Mouse (Mus musculus) frontal cortex, postnatal 14 days (tissue): Measurements from ENCODE around the gene Rnf151.
"Not testable (repeated sequence)": the region's sequence is repeated elsewhere in the genome, so short reads cannot be mapped to it uniquely, and the experiment has no call there.

Source experiments
- DNase-seq, 2 experiments: peaks; one replicate each; pipeline ENCODE4 v3.0.0; 2022; ENCODE audit warnings: low spot score in 2 of 2

Gene Rnf151

DNA sequence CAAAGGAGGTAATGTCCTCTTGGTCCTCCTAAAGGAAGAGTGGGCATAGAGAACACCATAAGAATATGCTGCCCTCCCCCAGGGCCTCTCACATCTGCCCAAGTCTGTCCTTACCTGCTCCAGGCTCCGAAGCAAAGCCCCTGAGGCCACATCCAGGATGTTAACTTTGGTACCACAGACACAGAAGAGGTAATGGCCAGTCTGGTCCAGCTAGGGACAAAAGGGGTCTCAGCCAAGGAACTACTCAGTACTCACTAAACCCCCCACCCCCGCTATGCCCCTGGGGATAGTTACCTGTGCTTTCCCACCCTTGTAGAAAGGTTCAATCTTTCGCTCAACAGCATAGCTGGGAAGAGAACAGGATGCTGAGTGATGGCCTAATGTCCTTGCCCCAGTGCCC, 12.0 kb downstream of the Rnf151 start:
- no peak for DNase-seq

DNA sequence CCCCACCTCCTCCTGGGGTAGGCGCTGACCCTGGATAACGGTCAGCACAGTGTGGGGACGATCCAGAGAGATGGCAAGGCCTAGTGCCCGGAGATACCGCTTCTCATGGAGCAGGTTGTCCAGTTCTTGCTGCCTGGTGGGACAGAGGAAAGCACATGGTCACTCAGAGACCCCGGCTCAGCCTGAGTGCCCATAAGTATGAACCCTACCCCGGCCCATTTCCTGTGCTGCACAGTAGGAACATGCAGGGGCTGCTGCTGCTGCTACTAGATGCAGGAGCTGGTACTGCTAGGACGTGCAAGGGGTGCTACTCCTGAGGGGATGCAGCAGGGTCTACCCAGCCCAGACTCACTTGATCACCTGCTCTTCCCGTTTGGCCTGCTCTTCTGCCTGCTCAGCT, 16.6 kb downstream of the Rnf151 start:
- no peak for DNase-seq

DNA sequence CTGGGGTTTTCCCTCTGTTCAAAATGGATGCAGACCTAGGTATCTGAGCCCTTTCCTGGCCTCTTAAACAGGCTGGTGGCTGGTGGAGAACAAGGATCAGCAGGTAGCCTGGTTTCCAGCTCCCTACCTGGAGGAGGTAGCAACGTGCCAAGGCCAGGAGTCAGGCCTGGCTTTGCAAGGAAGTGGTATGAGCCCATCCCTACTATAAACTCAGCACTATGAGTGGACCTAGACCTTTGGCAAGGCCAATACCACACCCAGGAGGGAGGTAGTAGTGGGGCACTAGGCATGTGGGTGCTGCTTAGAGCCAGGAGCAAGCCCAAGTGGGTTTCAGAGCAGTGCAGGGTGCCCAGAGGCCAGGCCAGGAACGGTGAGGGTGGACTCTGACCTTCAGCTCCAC, 18.4 kb downstream of the Rnf151 start:
- no peak for DNase-seq

DNA sequence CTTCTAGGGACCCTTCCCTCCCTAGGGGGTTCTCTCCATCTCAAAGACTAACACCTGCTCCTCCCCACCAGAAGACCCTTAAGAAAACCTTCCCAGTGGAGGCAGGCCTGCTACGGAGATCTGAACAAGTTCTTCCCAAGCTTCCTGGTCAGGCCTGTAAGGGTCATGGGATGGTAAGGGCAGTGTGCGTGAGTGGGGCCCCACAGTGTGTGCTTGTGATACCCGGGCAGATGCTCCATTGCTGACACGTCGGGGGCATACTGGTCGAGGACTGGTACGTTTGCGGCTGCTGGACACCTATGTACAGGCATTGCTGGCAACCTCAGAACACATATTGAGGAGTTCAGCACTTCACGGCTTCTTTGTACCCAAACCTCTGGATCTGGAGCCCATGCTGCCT, 19.1 kb downstream of the Rnf151 start:
- DNase-seq, result no peak

DNA sequence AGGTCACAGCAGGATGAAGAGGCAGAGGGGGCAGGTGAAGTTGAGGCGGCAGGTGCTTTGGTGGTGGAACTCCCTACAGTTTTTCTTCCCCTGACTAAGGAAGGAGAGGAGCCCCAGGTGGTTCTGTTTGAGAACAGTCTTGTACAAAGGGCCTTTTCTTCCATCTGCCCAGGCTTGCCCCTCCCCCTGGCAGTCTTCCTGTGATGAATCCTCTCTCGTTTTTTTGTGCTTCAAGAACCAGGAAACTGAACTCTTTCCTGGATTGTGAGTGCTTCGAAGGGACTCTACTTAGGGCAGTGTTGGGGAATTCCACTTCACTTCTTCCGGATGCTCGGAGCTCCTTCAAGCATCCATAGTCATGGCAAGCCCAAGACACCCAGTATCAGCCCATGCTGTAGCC, 19.9 kb downstream of the Rnf151 start:
- no peak for DNase-seq

DNA sequence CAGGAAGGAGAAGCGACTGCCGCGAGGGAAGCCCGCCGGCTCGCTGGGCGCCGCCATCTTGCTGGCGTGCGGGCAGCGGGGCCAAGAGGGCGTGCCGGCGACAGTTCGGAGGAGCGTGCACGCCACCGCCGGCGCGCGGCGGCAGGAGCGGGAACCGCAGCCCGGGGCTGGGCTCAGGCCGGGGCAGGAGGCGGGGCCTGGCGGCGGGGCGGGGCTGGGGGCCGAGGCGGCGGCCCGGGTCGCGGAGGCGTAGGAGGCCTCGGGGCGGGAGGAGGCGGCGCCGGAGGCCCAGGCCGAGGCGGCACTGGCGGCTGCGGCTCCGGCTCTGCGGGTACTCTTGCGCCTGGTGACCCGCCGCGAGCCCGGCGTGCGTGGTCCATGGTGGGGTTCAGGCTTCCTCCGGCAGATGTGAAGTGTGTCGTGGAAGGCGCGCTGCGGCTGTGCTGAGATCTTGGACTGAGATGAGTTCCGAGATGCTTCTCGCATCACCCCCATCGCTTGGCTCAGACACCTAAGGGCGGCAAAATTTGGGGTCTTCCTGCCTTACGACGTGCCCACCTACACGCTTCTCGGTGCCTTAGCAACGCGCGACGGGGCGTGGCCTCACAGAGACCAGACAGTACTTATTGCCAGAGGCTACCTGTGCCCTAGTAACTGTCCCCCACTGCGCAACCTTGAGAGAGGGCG, 21.7 kb downstream of the Rnf151 start, which contains the start of the genes Gfer and Noxo1:
Gfer (minus strand) TSS at position 146 of the 687 bp plus-strand sequence.
Noxo1 (plus strand) TSS at position 224 of the 687 bp plus-strand sequence.
- DNase-seq, result peak; percentile 44 to 69

DNA sequence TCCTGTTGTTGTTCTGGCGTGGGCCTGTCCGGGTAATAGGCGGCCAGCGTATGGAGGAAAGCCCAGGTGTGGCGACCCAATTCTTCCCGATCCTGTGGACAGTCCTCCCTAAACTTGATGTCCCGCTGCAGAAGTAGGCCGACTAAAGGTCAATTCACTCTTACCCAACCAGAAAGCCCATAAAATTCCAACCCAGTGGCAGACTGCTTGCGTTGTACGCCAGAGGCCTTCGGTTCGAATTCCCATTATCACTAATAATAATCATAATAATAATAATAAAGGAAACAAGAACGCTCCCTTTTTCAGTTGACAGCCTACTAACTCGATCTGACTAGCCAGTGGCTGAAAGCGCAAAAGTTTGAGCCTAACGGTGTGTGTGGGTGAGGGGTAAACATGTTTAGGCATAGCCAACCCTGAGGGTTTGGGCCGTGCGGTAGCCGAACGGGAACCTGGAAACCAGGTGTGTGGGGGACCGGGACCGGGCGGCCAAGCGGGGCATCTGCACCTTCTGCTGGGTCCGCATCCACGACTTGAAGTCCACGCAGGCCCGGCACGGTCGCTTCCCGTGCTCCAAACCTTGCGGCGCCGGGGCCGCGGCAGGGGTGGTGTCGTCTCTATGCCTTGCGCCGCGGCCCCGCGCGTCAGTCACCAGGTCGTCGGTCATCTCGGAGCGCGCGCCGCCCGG, 22.4 kb downstream of the Rnf151 start:
- peak in 1 of 2 experiments; percentile 9 for DNase-seq

DNA sequence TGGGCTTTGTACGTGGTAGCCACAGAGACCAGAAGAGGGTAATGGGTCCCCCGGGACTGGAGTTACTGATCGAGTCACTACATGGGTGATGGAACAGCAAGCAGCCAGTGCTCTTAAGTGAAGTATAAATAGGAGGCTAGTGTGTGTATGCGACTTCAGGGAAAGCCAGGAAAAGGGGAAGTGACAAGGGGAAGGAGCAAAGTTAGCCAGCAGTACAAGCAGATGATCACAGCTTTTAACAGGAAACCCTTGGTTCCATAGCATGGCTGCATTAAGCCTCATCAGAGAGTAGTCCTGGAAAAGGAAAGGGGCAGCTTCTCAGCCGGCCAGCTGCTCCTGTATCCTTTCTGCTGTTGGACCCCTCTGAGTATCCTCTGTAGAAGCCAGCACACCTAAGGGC, 25.5 kb downstream of the Rnf151 start:
- DNase-seq, result no peak

DNA sequence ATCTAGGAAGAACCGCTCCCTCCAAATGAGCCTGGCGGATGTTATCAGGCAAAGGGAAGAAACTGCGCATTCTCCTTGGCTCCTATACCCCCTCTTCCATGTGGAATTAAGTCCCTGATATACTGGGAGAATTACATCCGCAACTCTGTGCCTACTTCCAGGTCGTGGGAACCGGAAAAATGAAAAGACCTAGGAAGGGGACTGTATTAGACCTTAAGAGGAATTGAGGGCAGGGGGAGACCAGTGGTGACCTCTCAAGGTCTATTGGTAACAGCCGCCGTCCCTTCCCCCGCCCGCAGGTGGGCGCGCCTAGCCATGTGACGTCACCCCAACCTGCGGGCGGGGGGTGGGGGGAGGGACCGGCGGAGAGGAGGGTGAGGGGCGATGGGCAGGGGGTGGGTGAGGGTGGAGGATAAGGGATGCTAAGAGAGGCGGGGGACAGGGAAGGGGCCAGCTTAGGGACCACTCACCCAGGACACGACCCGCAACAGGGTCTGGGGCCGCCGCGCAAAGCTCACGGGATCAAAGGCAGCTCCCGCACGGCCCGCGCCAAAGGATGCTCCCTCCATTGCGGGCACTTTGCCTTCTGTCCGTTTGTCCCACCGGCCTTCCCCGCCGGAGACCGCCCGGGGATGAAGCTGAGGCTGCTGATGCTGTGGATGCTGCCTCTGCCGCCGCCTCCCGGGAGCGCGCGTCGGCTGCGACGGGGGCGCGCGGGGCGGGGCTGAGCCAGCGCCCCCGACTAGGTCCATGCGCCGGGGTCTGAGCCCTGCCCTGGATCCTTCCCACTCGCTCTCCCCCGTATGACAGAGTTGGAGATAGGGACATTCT, 28.4 kb downstream of the Rnf151 start, which contains the start of gene Syngr3:
Syngr3 (minus strand) TSS at position 705 of the 831 bp plus-strand sequence.
- DNase-seq, result peak in 1 of 2 experiments; percentile 52

DNA sequence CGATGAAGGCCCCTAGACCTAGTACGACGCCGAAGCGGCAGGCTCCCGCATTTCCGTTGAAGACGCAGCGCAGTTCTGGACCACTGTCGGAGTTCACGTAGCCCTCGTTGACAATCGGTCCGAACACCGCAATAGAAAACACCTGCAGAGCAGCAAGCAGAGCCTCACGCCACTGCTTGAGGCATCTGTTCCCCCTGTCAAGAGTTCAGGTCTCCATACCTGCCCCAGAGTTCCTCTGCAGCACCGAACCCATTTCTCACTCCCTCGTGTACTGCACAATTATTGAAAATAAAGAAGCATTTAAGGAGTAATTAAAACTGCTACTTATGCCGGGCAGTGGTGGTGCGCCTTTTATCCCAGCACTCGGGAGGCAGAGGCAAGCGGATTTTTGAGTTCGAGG, 30.3 kb downstream of the Rnf151 start:
- DNase-seq, result no peak

DNA sequence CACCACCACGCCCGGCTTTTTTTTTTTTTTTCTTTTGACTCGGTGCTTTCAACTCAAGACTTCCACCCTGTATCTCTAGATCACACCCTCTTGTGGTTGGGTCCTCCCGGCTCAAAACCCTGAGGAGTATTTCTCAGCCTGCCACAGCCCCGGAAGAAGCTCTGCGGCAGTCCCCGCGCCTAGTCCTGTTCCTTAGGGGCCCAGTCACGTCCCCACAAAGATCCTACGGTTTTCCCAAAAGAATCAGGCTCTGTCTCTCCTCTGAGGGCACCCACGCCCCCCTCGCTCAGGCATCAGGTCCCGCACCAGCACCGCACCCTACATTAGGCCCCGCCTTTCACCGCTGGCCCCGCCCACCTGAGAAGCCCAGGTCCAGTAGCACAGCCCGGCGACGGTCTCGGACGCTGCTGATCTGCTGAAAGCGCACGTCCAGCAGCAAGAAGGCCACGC, 30.7 kb downstream of the Rnf151 start:
- no peak for DNase-seq

DNA sequence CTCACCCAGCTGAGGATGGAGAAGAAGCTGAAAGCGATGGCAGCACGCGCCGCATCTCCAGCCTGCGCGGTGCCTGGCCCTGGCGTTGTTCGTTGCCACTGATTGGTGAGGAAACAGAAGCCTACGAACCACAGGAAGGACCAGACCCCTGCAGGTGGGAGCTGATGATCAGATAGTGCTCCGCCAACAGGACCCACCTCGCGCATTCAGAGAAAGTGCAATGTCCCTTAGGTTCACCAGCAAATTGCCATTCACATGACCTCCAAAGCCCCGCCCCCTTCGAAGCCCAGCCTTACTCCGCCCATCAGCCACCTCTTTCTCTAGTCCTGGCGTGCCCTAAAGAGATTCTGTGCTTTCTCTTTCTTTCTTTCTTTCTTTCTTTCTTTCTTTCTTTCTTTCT, 31.3 kb downstream of the Rnf151 start:
- DNase-seq, result no peak

DNA sequence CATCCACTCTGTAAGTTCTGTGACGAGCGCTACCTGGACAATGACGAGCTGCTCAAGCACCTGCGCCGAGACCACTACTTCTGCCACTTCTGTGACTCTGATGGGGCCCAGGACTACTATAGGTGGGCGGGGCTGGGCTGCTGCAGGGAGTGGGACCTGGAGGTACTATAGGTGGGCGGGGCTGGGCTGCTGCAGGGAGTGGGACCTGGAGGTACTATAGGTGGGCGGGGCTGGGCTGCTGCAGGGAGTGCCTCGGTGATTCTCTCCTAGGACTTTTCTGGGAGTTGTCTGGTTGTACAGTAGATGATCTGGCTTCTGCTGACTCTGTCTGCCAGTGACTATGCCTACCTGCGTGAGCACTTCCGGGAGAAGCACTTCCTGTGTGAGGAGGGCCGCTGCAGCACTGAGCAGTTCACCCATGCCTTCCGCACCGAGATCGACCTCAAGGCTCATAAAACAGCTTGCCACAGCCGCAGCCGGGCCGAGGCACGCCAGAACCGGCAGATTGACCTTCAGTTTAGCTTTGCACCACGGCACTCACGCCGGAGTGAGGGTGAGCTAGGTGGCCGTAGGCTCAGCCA, 40.3 kb downstream of the Rnf151 start:
- no peak for DNase-seq

DNA sequence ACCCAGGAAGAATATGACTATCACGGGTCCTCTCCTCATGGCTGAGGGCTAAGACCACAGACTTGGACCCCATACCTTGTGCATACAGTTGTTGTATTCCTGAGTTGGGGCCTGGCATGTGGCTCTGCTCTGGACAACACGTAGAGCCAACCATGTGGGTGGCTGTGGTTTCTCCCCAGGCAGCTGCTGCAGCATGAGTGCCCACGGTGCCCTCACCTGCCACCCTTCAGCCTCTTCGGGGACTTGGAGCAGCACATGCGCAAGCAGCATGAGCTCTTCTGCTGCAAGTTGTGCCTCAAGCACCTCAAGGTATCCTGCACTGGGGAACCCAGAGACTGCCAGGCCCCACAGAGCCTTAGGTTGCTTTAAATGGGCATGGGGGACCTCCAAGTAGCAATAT, 41.0 kb downstream of the Rnf151 start:
- DNase-seq, result no peak

DNA sequence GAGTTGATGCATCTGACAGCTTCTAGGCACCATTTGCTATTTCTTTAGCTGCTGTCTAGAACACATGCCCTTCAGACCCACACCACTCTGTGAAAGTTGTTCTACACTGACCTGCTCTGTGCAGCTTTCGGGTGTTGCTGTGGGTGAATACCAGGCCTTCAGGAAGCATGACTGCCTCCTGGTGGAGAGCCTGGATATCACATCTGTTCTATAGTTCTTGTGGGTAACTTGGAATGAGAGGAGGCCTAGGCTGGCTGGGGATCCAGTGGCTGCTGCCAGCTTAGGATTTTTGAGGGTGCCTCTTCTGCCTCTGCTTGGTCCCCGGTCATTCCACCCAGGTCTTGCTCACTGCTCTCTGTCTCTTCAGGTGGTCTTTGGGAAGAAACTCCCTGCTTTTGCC, 41.7 kb downstream of the Rnf151 start:
- no peak for DNase-seq

DNA sequence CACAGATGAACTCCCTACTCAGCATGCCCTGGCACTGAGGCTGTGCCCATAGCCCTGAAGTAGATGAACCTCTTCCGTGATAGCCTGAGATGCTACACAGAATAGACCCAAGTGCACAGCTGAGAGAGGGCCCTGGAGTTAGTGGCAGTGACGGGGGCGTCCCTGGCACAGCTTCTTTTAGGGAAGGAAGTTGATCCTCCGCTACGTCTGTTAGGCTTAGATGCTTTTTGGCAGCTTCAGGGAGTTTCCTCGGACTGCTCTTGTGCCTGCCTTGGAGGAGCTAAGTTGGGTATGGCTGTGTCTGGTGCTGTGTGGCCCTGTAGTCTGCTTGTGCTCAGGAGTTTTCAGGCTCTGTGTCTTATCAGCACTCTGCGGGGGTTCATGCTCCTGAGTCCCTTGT, 43.6 kb downstream of the Rnf151 start:
- no peak for DNase-seq

DNA sequence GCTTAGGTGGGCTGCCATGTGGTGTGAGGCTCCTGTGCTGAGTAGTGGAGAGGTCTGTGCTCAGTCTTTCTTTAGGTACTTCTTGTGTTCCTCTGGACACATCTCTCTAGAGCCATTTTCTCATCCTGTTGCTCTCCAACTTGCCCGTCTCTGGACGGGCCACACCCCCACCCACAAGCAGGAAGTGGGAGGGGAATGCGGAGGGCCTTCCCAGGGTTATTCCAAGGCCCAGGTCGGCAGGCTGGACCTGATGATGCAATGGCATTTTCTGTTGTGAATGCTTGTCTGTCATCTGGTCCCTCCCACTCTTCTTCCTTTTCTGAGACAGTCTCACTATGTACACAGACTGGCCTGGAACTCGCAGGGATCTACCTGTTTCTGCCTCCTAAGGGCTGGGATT, 45.7 kb downstream of the Rnf151 start:
- no peak for DNase-seq

DNA sequence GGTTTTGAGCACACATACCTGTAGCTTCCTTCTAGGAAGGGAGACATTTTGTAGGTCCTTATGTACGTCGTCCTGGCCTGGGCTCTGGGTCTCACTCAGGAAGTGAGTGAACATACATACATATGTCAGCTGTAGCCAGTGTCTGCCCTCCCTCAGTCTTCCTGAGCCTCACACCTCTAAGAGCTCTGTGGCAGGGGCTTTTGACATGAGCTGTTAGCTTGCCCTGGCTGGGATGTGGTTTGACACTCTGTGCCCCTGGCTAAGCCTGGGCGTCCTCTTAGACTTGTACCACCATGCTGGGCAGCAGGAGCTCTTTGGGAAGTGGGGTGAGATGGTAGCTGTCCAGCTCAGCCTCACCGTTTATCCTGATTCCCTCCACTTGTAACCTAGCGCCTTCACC, 46.5 kb downstream of the Rnf151 start:
- no peak for DNase-seq

DNA sequence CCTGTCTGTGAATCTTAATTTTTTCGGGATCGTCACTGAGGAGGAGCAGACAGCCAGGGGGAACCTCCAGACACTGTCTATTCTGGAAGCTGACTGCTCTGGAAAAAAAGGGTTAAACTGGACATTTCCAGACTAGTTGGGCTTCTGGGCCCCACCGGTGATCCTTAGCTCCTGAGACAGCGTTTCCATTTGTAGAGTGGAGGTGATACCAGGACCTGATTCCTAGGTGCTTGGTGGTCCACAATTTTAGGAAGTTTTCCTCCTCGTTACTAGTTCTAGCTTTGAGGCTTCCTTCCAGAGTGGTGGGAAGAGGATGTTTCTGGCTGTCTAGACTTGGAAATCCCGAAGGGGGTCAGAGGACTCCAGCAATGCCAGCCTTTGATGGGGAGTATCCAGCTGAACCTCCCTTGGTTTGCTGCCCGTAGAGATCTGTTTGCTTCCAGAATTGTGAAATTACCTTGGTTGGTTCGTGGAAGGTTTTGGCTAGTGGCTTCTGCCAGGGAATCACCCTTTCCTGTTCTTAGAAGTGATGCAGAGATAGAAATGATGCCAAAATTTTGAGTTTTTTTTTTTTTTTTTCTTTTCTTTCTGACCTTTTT, 47.5 kb downstream of the Rnf151 start:
- no peak for DNase-seq

DNA sequence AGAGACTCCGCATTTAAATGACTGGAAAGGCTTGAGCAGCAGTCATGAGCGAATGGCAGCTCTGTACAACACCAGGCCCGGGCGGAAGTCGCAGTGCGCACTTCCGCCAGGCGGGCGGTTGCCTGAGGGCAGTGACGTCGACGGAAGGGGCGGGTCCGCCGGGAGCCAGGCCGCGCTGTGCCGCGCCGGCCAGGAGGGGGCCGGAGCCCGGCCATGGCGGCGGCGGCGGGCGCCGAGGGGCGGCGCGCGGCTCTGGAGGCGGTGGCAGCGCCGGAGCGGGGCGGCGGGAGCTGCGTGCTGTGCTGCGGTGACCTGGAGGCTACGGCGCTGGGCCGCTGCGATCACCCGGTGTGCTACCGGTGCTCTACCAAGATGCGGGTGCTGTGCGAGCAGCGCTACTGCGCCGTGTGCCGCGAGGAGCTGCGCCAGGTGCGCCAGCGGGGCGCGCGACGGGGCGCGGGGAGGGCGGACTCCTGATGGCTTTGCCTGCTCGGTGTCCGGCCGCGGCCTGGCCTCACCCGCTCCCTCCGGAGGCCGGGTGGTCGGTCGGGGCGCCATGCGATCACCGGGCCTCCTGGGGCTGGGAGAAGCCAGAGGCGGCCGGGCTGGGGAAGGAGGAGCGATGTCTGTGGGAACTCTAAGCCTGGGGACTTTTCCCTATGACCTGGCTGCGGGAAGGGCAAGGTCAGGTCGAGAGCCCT, 48.2 kb downstream of the Rnf151 start, which contains the start of gene Zfp598:
Zfp598 (plus strand) TSS at position 143 of the 701 bp plus-strand sequence.
- DNase-seq, result peak; percentile 85 to 89

DNA sequence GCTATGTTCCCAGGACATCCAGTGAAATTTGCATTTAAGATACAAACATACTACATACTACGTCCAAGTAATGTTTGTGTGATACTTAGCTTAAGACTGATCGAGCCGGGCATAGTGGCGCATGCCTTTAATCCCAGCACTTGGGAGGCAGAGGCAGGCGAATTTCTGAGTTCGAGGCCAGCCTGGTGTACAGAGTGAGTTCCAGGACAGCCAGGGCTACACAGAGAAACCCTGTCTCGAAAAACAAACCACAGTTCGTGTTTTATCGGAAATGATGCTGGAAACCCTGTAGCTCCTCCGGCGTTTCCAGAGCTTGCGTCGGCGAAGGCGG, 48.7 kb downstream of the Rnf151 start:
- DNase-seq, result not testable (repeated sequence)
